Mouse (Mus musculus): ENCODE results near the gene Nsun4. TPM values are rescaled to one million over a fixed set of nuclear protein-coding genes. Genes with fewer than 3 reads are reported as not detected.
A peak's percentile ranks its signal among the peaks of the same experiment; 100 is the strongest.

Nsun4 gene
- total and polyA plus RNA-seq, 2 experiments: 11.8 to 14.5 TPM

DNA sequence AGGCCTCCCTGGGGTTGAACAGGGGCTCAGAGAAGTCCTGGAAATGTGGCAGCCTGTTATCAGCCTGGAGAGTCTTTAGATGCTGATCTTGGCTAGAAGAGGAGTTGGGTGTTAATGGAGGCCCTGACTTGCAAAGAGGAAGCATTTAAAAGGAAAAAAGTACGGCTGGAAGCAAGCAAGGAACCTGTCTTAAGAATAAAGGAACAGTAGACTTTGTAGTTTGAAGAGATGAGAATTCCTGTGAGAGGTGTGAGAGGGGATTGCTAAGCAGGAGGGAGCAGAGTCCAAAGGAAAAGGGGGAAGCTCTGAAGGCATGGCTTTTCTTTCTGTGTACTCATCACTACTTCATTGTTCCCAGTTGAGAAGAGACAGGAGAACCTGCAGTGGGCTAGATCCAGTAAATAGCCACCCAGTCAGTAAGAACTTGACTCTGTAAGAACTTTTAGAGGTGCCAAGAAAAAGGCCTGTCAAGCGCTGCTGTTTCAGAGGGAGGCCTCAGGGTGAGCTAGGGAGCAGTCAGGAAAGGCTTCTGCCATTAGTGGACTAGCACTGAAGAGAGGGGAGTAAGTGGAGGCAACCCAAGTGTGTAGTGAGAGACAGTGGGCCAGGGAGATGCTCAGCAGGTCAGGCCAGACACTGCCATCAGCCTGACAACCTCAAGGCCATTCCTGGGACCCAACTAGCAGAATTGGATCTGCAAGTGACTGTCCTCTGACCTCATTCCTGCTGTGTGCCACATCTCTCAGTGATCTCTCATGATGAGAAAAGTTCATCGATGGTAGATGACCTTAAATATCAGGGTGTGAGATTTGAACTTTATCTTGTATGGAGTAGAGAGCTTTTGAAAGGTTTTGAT is 23.8 kb upstream of the Nsun4 start:
- TF ChIP-seq CTCF (IDR thresholded peaks at IDR 0.05; ENCODE audit: low read depth, low read length): no peak
- Histone ChIP-seq H3K79me2 (ENCODE audit: control insufficient read depth, insufficient read depth, low read length) (peaks cover 21% of the 10 kb centered on the region), H3K27me3 (ENCODE audit: control insufficient read depth, insufficient read depth, low read length) (no peaks in the 10 kb centered on the region), H3K4me3 (ENCODE audit: insufficient read depth, low read depth, low read length) (no peak overlapping the region), H3K27ac (replicated peaks; ENCODE audit: insufficient read depth, low read depth, low read length) (no peak overlapping the region), H3K4me1 (ENCODE audit: control insufficient read depth, insufficient read depth, low read length) (peaks cover 15% of the 10 kb centered on the region), H3K36me3 (ENCODE audit: control insufficient read depth, insufficient read depth, low read length) (peaks cover 20% of the 10 kb centered on the region), H3K9ac (ENCODE audit: low read depth, low read length) (peak overlapping the region; percentile 97)
- DNase-seq (ENCODE audit: extremely low read depth, low read depth, low spot score): peak; percentile 61
- 30% methylated on average over 3 of the region's 3 CpGs for WGBS

DNA sequence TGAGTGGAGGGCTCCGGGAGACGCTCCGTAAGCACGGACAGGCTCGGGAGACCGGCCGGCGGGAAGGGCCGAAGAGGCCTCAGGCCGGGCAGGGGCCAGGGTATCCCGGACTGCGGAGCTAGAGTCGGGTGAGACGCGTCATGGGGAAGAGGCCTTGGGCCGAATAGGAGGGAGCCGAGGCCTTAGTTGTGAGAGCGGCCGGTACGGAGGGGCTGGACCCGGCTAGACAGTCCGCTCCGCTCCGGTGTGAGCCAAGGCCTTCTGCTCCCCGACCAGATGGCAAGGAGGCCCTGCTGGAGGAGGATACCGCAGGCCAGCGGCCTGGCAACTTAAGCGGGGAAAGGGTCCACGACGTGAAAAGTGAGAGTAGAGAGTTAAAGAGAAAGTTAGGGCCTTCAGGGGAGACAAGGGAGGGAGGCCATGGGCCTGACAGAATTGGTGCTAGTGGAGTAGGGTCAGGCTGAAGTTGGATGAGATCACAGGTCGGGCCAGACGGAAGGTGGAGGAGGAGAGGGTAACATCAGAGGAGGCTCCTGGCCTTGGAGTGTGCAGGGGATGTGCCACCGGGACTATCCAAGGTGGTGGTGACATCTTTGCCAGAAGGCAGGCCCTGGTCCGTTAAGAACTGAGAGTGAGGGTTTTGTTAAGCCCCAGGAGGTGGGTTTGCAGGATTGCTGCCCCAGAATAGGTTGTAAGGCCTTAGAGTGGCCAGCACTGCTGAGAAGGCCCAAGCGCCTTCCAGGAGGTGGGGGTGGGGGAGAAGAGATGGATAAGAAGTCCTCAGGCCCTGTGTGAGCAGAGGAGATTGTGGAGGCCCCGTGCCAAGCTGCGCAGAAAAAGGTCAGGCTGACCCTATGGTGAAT is 22.9 kb upstream of the Nsun4 start:
- WGBS: 2% methylated on average over 37 of the region's 37 CpGs
- TF ChIP-seq POLR2A (IDR thresholded peaks at IDR 0.05; ENCODE audit: extremely low read depth, insufficient read depth, low read length): no peak

DNA sequence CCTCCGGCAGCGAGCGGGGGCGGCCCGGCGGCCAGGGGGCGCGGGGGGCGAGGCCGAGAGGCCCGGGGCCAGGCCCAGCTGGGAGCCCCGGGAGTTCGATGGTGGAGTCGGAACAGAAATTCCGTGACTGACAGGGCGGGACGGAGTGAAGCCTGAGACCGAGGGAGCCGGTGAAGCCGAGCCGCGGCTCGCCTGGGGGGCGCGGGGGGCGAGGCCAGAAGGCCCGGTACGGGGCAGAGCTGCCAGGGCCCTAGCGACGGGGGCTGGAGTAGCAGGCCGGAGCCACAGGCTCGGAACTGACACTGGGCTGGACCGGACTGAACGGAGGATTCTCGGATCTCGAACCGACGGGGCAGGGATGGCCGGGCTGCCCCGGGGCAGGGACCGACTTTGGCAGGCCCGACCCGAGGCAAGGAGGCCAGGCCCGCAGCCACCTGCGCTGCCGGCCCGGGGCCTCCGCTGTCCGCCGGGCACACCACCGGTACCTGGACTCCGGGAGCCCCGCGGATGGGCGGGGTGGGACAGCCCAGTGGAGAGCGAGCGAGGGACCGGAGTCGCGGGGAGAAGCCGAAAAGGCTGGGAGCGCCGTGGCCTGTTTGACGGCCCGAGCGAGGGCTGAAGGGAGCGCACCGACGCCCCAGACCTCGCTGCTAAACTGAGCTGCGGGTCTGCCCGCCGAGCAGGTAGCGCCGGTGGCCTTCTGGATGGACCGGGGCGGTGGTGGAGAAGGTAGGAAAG is 22.1 kb upstream of the Nsun4 start:
- under 1% methylated on average over 74 of the region's 77 CpGs for WGBS
- peaks cover 15% of the 10 kb centered on the region for H3K4me1 ChIP-seq (ENCODE audit: control insufficient read depth, insufficient read depth, low read length)

More for the DNA sequence above, 22.9 kb upstream of the Nsun4 start:
- Histone ChIP-seq H3K36me3 (ENCODE audit: control insufficient read depth, insufficient read depth, low read length) (peaks cover 16% of the 10 kb centered on the region), H3K4me1 (ENCODE audit: control insufficient read depth, insufficient read depth, low read length) (peaks cover 15% of the 10 kb centered on the region), H3K4me3 (ENCODE audit: insufficient read depth, low read depth, low read length) (peak overlapping the region; percentile 92), H3K79me2 (ENCODE audit: control insufficient read depth, insufficient read depth, low read length) (peaks cover 21% of the 10 kb centered on the region), H3K27me3 (ENCODE audit: control insufficient read depth, insufficient read depth, low read length) (no peaks in the 10 kb centered on the region), H3K9ac (ENCODE audit: low read depth, low read length) (peak overlapping the region; percentile 97), H3K27ac (replicated peaks; ENCODE audit: insufficient read depth, low read depth, low read length) (peak overlapping the region; percentile 61)
- peak; percentile 51 for DNase-seq (ENCODE audit: extremely low read depth, low read depth, low spot score)

GRCm38 (mm10) chr4:116074861-116075620 is 21.4 kb upstream of the Nsun4 start, which contains the start of the genes Uqcrh and Lrrc41:
Gene Uqcrh, minus strand, starts transcription at chr4:116075071.
Gene Lrrc41, plus strand, starts transcription at chr4:116075269.
- WGBS: under 1% methylated on average over 55 of the region's 55 CpGs
- DNase-seq (ENCODE audit: extremely low read depth, low read depth, low spot score): peak; percentile 94

More for the DNA sequence above, 22.1 kb upstream of the Nsun4 start:
- Histone ChIP-seq H3K79me2 (ENCODE audit: control insufficient read depth, insufficient read depth, low read length) (peaks cover 26% of the 10 kb centered on the region), H3K36me3 (ENCODE audit: control insufficient read depth, insufficient read depth, low read length) (peaks cover 12% of the 10 kb centered on the region), H3K27ac (replicated peaks; ENCODE audit: insufficient read depth, low read depth, low read length) (peak overlapping the region; percentile 61), H3K27me3 (ENCODE audit: control insufficient read depth, insufficient read depth, low read length) (no peaks in the 10 kb centered on the region), H3K4me3 (ENCODE audit: insufficient read depth, low read depth, low read length) (peak overlapping the region; percentile 92), H3K9ac (ENCODE audit: low read depth, low read length) (peak overlapping the region; percentile 97)
- peak; percentile 41 for DNase-seq (ENCODE audit: extremely low read depth, low read depth, low spot score)
- TF ChIP-seq CTCF (IDR thresholded peaks at IDR 0.05; ENCODE audit: low read depth, low read length) (peak; percentile 50; the same call in 1 of the 2 replicates), POLR2A (IDR thresholded peaks at IDR 0.05; ENCODE audit: extremely low read depth, insufficient read depth, low read length) (no peak)

More at GRCm38 (mm10) chr4:116074861-116075620, 21.4 kb upstream of the Nsun4 start, which contains the start of the genes Uqcrh and Lrrc41:
- peak within 1 kb of the TSS; percentile 96 for H3K27ac ChIP-seq (replicated peaks; ENCODE audit: insufficient read depth, low read depth, low read length)
- H3K27me3 ChIP-seq (ENCODE audit: control insufficient read depth, insufficient read depth, low read length): no peaks in the 10 kb centered on the region
- H3K4me3 ChIP-seq (ENCODE audit: insufficient read depth, low read depth, low read length): peak within 1 kb of the TSS; percentile 92
- H3K36me3 ChIP-seq (ENCODE audit: control insufficient read depth, insufficient read depth, low read length): peaks cover 11% of the 10 kb centered on the region
- TF ChIP-seq CTCF (IDR thresholded peaks at IDR 0.05; ENCODE audit: low read depth, low read length) (no peak), POLR2A (IDR thresholded peaks at IDR 0.05; ENCODE audit: extremely low read depth, insufficient read depth, low read length) (peak; percentile 81)
- H3K9ac ChIP-seq (ENCODE audit: low read depth, low read length): peak within 1 kb of the TSS; percentile 97
- peaks cover 26% of the 10 kb centered on the region for H3K79me2 ChIP-seq (ENCODE audit: control insufficient read depth, insufficient read depth, low read length)
- peaks cover 15% of the 10 kb centered on the region for H3K4me1 ChIP-seq (ENCODE audit: control insufficient read depth, insufficient read depth, low read length)

Data from liver, adult 2 months (tissue).